Mouse (Mus musculus): ENCODE results near the gene Tmem106a.
A peak's percentile ranks its signal among the peaks of the same experiment; 100 is the strongest.

Tmem106a gene

DNA sequence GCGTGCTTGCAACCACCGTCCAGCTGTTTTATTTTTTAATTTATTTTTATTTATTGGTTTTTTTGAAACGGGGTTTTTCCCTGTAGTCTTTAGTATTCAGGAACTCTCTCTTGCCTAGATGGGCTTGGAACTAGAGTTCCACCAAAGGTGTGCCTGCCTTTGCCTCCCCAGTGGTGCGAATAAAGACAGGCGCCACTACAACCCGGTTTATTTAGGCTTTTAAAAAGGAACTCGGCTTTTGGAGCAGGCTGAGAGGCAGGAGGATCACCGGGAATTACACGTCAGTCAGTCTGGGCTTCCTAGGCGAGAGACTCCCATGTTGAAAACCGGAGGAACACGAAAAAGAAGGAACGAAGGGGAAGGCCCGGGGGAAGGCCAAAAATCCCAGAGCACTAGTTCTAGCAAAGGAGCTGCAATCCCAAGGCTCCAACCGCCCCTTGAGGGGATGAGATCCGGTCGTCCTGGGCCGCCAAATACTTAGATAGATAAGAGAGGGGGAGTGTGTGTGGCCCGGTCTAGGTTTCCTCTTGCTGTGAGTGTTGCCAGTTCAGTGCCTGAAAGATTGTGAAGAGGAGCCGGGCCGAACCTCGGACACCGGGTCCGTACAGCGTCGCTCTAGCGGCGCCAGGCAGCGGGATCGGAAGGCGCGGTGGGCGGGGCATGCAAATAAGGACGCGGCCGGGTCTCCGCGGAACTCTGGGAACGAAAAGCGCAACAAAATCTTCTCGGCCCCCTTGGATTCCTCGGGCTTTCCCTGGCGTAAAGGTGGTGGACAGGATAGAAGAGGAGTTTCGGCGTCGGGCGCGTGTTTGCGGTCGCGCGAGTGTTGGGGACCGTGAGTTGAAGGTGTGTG is 59.0 kb downstream of the Tmem106a start:
- peak; percentile 72 to 84 for DNase-seq (ENCODE audit: low spot score in 2 of 2)

Measured in spleen, postnatal 10 days (tissue).